Mouse (Mus musculus) intestine, embryonic 15.5 days (tissue): Measurements from ENCODE around the gene Nmur1. TPM values are rescaled to one million over a fixed set of nuclear protein-coding genes. Genes with fewer than 3 reads are reported as not detected.
"Not testable (repeated sequence)": the region's sequence is repeated elsewhere in the genome, so short reads cannot be mapped to it uniquely, and the experiment has no call there.

Source experiments
- ATAC-seq: fragments of 200-750 bp; cut with Nextera tagmentation; 2 replicates; pipeline ENCODE4 v1.8.0; 2017; ENCODE audit warnings: moderate TSS enrichment, moderate library complexity
- H3K27ac ChIP-seq: fragments of 300-500 bp; sonication (generic); 2 replicates; pipeline ENCODE4 v1.5.1; 2015; ENCODE audit warnings: mild to moderate bottlenecking, inconsistent platforms
- H3K27me3 ChIP-seq: fragments of 300-500 bp; sonication (generic); replicated peaks from 2 replicates; pipeline ENCODE4 v1.6.1; 2015; ENCODE audit warnings: inconsistent platforms
- H3K36me3 ChIP-seq: fragments of 300-500 bp; sonication (generic); 2 replicates; pipeline ENCODE4 v1.6.1; 2015; ENCODE audit warnings: inconsistent platforms
- H3K4me1 ChIP-seq: fragments of 300-500 bp; sonication (generic); replicated peaks from 2 replicates; pipeline ENCODE4 v1.6.1; 2015; ENCODE audit warnings: inconsistent platforms
- H3K4me2 ChIP-seq: fragments of 300-500 bp; sonication (generic); replicated peaks from 2 replicates; pipeline ENCODE4 v1.6.1; 2015; ENCODE audit warnings: mild to moderate bottlenecking, inconsistent platforms
- H3K4me3 ChIP-seq: fragments of 300-500 bp; sonication (generic); replicated peaks from 2 replicates; pipeline ENCODE4 v1.5.1; 2015; ENCODE audit warnings: inconsistent platforms
- H3K9ac ChIP-seq: fragments of 300-500 bp; sonication (generic); 2 replicates; pipeline ENCODE4 v1.6.1; 2015; ENCODE audit warnings: inconsistent platforms
- H3K9me3 ChIP-seq: fragments of 300-500 bp; sonication (generic); 2 replicates; pipeline ENCODE4 v1.6.1; 2016; ENCODE audit warnings: inconsistent platforms
- WGBS: fragments of 180-500 bp; shearing (Covaris S2); methylation state at CpG from one replicate; pipeline ENCODE4 v1.1.7; 2015; 5-methylcytosine and 5-hydroxymethylcytosine counted together
- polyA plus RNA-seq: library from polyadenylated mRNA; unstranded; fragments of >200 nt; fragmentation: Nextera tagmentation; extraction: Ambion mirVana; gene quantifications from 2 replicates; pipeline ENCODE4 v1.2.1, GENCODE M21; 2015

Nmur1 gene
- polyA plus RNA-seq, 1 experiment from 2014 or later: 0.36 TPM

DNA sequence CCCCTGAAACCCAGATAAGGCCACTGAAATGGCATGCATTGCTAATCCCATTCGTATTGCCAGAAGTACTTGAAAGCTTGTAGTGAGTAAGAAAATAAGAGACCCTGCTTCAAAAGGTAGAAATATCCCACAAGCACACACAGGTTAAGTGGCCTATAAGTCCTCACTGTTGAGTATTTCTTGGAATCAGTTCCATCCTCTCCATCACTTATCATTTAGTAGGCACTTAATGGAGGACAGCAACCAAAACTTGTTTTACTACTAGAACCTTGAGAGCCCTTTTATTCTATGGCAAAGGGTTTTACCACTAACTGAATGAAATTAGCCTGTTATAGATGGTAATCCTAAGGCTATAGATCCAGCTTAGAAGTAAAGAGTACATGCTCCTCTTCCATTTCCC lies 77.9 kb downstream of the Nmur1 start:
- Histone ChIP-seq H3K36me3 (peaks cover 34% of the 10 kb centered on the region), H3K9ac (no peak overlapping the region), H3K27me3 (no peaks in the 10 kb centered on the region), H3K9me3 (no peaks in the 10 kb centered on the region), H3K4me2 (no peak overlapping the region), H3K4me1 (no peaks in the 10 kb centered on the region), H3K4me3 (no peak overlapping the region), H3K27ac (no peak overlapping the region)
- ATAC-seq: no peak
- WGBS: 61% methylated on average over 1 of the region's 1 CpGs

DNA sequence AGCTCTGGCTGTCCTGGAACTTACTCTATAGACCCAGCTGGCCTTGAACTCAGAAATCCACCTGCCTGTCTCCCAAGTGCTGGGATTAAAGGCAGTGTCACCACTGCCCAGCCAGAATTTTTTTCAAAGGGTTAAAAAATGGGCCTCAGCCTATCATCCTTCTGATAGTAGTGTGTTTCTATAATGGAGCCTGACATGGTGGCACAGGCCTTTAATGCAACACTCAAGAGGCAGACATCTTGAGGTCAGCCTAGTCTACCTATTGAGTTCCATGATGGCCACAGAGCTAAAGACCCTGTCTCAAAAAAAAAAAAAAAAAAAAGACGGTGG lies 78.3 kb downstream of the Nmur1 start:
- Histone ChIP-seq H3K36me3 (peaks cover 34% of the 10 kb centered on the region), H3K27me3 (no peaks in the 10 kb centered on the region), H3K4me2 (no peak overlapping the region), H3K4me3 (no peak overlapping the region), H3K27ac (no peak overlapping the region), H3K9ac (no peak overlapping the region), H3K9me3 (no peaks in the 10 kb centered on the region), H3K4me1 (no peaks in the 10 kb centered on the region)
- 71% methylated on average over 1 of the region's 1 CpGs for WGBS
- no peak for ATAC-seq

DNA sequence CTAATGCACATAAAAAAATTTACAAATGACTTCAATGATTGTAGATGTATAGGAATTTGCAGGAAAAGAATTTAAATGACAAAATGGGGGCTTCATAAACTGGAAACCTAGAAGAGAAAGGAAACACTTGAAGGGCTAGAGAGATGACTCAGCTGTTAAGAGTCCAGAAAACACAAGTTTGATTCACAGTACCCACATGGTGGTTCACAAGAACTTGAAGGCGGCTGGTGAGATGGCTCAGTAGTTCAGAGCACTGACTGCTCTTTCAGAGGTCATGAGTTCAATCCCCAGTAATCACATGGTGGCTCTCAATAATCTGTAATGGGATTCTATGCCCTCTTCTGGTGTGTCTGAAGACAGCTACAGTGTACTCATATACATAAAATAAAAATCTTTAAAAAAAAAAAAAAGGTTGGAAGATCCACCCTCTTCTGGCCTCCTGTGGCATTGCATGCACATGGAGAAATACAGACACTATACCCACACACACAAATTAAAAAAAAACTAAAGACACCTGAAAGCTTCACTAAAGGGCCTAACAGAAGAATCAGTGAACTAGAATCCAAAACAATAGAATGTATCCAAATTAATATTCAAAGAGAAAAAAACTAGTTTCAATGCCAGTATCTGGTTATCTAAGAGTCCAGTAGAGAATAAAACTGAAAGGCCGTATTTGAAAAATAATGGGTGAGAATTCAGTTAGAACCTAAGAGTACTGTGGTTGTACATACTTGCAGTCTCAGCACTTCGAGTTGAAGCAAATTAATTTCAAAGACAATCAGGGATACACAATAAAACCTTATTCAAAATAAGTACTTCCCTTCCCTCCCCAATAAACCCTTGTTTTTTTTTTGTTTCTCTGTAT lies 78.9 kb downstream of the Nmur1 start:
- Histone ChIP-seq H3K4me1 (no peaks in the 10 kb centered on the region), H3K9ac (no peak overlapping the region), H3K36me3 (peaks cover 34% of the 10 kb centered on the region), H3K27ac (no peak overlapping the region), H3K4me3 (no peak overlapping the region), H3K27me3 (no peaks in the 10 kb centered on the region), H3K9me3 (no peaks in the 10 kb centered on the region), H3K4me2 (no peak overlapping the region)
- no peak for ATAC-seq
- 84% methylated on average over 3 of the region's 3 CpGs for WGBS

DNA sequence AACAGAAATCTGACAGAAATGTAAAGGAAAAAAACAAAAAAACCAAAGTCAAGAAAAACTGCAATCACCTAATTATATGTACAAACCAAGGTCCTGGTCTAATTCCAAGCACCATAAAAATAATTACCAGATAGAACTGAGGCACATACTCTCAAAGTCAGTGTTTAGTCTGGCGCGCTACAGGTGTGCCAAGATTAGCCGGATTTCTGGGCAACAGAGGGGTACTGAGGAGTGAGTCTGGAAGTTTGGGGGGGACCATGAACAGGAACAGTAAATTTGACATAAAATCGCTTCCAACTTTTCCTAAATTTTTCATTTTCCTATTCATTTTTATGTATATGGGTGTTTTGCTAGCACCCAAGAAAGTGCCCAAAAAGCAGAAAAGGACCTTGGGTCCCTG lies 80.1 kb downstream of the Nmur1 start:
- no peaks in the 10 kb centered on the region for H3K27me3 ChIP-seq
- no peak overlapping the region for H3K9ac ChIP-seq
- H3K4me3 ChIP-seq: no peak overlapping the region
- peaks cover 28% of the 10 kb centered on the region for H3K36me3 ChIP-seq
- no peak overlapping the region for H3K27ac ChIP-seq
- no peak overlapping the region for H3K4me2 ChIP-seq
- H3K4me1 ChIP-seq: no peaks in the 10 kb centered on the region
- no peaks in the 10 kb centered on the region for H3K9me3 ChIP-seq
- no peak for ATAC-seq
- WGBS: 91% methylated on average over 4 of the region's 4 CpGs

DNA sequence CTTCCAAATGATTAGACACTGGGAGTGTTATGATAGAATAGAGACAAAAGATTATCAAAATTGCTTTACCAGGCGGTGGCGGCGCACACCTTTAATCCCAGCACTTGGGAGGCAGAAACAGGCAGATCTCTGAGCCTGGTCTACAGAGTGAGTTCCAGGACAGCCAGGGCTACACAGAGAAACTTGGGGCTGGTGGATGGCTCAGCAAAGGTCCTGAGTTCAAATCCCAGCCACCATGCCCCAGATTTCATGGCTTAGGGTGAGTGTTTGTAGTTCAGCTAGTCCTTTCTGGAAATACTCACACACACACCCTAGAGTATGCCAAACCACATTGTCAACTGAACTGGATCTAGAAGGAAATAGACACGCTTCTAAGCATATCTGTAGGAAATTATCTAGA lies 81.0 kb downstream of the Nmur1 start:
- no peaks in the 10 kb centered on the region for H3K4me1 ChIP-seq
- no peaks in the 10 kb centered on the region for H3K27me3 ChIP-seq
- no peak overlapping the region for H3K4me3 ChIP-seq
- no peaks in the 10 kb centered on the region for H3K9me3 ChIP-seq
- no peak for ATAC-seq
- H3K9ac ChIP-seq: no peak overlapping the region
- peaks cover 20% of the 10 kb centered on the region for H3K36me3 ChIP-seq
- no peak overlapping the region for H3K4me2 ChIP-seq
- H3K27ac ChIP-seq: no peak overlapping the region
- 93% methylated on average over 4 of the region's 4 CpGs for WGBS

DNA sequence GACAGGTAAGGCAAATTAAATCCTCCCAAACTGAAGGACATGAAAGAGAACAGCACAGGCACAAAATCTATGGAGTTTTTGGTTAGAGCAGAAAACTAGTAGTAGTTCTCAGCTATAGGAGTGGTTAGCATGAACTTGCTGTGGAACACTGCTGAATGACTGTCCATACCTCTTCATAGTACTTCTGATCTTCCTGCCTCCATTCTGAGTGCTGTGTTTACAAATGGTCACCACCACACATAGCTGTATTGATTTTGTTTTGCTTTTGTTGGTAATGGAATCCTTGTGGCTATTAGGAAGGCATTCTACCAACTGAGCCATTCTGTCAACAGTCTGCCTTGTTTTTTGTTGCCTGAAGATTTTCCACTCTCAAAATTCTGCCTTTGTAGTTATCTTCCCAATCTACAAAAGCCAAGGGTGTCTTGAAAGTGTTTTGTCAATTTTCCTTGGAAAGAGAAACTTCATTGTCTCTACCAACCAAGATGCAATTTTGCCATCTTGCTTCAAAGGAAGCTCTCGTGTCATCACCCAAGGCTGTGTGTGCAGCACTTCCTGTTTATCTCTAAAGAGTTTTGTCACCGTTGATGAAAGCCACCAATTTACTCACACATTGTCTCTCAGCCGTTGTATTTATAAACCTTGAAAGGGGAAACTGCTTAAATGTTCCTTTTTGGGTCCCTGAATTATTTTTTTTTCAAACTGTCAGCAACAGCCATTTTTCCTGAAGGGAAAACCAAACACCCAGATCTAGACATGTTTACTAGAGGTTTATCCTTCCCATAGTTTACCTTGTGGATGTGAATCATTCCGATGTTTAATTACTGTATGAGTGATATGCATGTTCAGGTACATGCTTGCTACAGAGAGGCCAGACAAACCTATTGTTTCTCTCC lies 81.8 kb downstream of the Nmur1 start:
- H3K4me2 ChIP-seq: no peak overlapping the region
- H3K9ac ChIP-seq: no peak overlapping the region
- peaks cover 13% of the 10 kb centered on the region for H3K36me3 ChIP-seq
- H3K4me3 ChIP-seq: no peak overlapping the region
- no peaks in the 10 kb centered on the region for H3K4me1 ChIP-seq
- no peaks in the 10 kb centered on the region for H3K9me3 ChIP-seq
- 54% methylated on average over 4 of the region's 4 CpGs for WGBS
- no peaks in the 10 kb centered on the region for H3K27me3 ChIP-seq
- no peak for ATAC-seq
- H3K27ac ChIP-seq: no peak overlapping the region

DNA sequence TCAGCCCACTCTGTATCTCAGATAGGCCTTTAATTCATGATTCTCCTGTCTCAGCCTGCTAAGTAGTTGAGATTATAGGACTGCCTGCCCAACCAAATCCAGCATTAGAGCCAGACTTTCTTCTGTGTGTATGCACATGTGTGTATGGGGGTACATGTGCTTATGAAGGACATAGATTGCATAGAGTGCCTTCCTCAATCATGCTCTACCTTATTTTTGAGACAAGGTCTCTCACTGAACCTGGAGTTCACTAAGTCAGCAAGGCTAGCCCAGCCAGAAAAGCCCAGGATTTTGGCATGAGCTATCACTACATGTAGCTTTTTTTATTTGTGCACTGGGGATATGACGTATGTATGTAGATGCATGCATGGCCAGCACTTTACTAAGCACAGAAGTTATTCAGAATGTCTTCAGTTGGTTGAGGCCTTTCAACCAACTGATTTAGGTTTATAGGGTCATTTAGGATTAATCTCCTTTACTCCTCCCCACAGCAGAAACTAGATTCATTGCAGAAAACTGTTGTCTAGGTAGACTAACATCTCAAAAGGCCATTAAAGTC lies 82.9 kb downstream of the Nmur1 start:
- Histone ChIP-seq H3K9me3 (no peaks in the 10 kb centered on the region), H3K36me3 (peaks cover 3% of the 10 kb centered on the region; the same call in 1 of the 2 replicates), H3K4me1 (no peaks in the 10 kb centered on the region), H3K27me3 (no peaks in the 10 kb centered on the region), H3K4me2 (no peak overlapping the region), H3K27ac (no peak overlapping the region), H3K4me3 (no peak overlapping the region), H3K9ac (no peak overlapping the region)
- no peak for ATAC-seq
- 92% methylated on average over 1 of the region's 1 CpGs for WGBS

DNA sequence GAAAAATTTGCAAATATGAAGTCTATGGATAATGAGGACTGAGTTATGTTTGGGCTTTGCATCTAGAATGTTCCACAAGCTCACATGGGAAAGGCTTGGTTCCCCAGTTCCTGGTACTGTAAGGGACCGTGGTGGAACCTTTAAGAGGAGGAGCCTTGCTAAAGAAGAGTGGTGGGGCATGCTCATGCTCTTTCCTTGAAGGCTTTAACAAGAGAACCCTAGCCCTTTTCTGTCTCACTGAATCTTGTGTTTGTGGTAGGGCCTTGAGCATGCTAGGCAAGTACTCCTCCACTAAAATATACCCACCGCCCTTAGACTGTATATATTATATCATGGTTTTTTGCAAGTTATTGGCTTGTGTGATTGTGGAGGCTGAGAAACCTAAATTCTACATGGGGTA lies 83.7 kb downstream of the Nmur1 start:
- Histone ChIP-seq H3K9ac (no peak overlapping the region), H3K27ac (no peak overlapping the region), H3K4me2 (no peak overlapping the region), H3K9me3 (no peaks in the 10 kb centered on the region), H3K4me1 (no peaks in the 10 kb centered on the region), H3K4me3 (no peak overlapping the region), H3K36me3 (no peaks in the 10 kb centered on the region), H3K27me3 (no peaks in the 10 kb centered on the region)
- ATAC-seq: no peak
- WGBS: 87% methylated on average over 2 of the region's 2 CpGs

DNA sequence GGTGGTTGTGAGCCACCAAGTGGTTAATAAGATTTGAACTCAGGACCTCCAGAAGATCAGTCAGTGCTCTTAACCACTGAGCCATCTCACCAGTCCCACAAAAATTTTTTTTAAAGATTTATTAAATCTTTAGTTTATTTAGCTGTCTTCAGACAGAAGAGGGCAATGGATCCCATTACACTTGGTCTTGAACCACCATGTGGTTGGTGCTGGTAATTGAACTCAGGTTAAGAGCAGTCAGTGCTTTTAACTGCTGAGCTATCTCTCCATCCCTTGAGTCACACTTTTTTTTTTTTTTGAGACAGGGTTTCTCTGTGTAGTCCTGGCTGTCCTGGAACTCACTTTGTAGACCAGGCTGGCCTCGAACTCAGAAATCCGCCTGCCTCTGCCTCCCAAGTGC lies 84.9 kb downstream of the Nmur1 start:
- H3K9me3 ChIP-seq, ATAC-seq, H3K4me3 ChIP-seq, H3K27me3 ChIP-seq, H3K4me1 ChIP-seq, H3K36me3 ChIP-seq, H3K27ac ChIP-seq, H3K4me2 ChIP-seq, H3K9ac ChIP-seq: not testable (repeated sequence)
- WGBS: 83% methylated on average over 2 of the region's 2 CpGs

DNA sequence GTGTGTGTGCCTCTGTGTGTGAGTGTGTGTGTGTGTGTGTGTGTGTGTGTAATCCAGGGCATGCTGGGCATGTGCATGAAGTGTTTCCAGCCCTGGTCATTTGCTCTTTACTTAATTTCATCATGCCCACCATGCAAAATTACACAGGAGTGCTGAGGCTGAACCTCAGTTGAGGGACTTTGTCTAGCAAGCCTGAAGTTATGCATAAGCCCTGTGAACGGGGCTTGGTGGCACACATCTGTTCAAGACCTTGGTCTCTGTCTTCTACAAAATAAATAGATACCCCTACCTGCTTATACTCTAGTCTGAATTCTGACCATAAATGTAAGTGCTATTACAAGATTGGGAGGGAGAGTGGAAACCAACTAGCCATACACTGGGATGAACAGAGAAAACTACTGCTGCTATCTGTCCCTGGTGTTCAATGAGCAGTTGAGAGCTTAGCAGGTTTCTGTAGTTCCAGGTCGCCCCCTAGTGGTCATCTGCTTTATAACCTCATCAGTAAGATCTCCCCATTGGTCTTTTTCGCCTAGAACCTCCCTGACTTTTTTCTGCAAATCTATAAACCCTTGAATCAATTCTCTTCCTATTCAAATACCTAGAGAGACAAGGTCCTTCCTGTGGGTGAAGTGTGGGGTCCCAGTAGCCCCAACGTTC lies 86.7 kb downstream of the Nmur1 start:
- no peak overlapping the region for H3K27ac ChIP-seq
- no peaks in the 10 kb centered on the region for H3K9me3 ChIP-seq
- H3K4me3 ChIP-seq: no peak overlapping the region
- no peaks in the 10 kb centered on the region for H3K27me3 ChIP-seq
- H3K9ac ChIP-seq: no peak overlapping the region
- no peak overlapping the region for H3K4me2 ChIP-seq
- peak; percentile 65; the same call in 1 of the 2 replicates for ATAC-seq
- no peaks in the 10 kb centered on the region for H3K36me3 ChIP-seq
- no peaks in the 10 kb centered on the region for H3K4me1 ChIP-seq
- WGBS: 27% methylated on average over 4 of the region's 4 CpGs

DNA sequence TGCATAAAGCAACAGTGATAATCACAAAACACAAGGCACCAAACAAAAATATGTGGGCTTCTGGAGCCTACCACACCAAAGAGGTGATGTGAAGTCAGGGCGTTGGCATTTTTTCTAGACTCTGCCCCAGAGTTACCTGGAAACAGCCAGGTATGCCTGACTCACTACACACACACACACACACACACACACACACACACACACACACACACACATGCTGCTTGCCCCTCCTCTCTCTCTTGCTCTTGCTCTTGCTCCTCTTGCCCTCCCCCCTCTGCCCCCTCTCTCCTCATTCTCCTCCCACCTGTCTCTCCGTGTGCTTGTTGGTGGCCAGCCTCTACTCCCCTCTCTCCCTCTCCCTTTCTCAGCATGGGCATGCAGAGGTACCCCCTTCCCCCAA lies 89.7 kb downstream of the Nmur1 start:
- Histone ChIP-seq H3K9ac (no peak overlapping the region), H3K4me2 (no peak overlapping the region), H3K9me3 (no peaks in the 10 kb centered on the region), H3K27ac (no peak overlapping the region), H3K4me1 (no peaks in the 10 kb centered on the region), H3K4me3 (no peak overlapping the region), H3K27me3 (no peaks in the 10 kb centered on the region), H3K36me3 (no peaks in the 10 kb centered on the region)
- WGBS: 39% methylated on average over 2 of the region's 2 CpGs
- ATAC-seq: peak; percentile 40; the same call in 1 of the 2 replicates
